In genomic region chr9:8054831-8055230, GRCm38 (mm10) we compare ENCODE assay signal across 27 mouse cellular contexts. TPM values are rescaled to one million over a fixed set of nuclear protein-coding genes. Genes with fewer than 3 reads are reported as not detected.
A peak's percentile ranks its signal among the peaks of the same experiment; 100 is the strongest.
DNase-seq lines count a peak whose midpoint lies in the region; ATAC-seq lines count a peak whose summit lies in the region.
"Had no signal": no experiment of that assay in that cellular context is flagged by ENCODE, and none has a peak within 500 bp of the region (broad histone marks: within the 10 kb centered on the region; RNA-seq: fewer than 3 reads in every experiment).

No protein-coding gene starts in this region.

- H3K9me3 ChIP-seq in megakaryocyte, embryonic 14.5 days = no peaks in the 10 kb centered on the region
- no peaks in the 10 kb centered on the region for H3K9me3 ChIP-seq in intestine, embryonic 16.5 days (ENCODE audit: control insufficient read depth, low read length)
- H3K9me3 ChIP-seq: forebrain, embryonic 13.5 days; heart, embryonic 15.5 days; limb, embryonic 12.5 days; liver, embryonic 13.5 days had no signal

- no peak for ATAC-seq in megakaryocyte, adult 5-6 weeks (ENCODE audit: poor library complexity, severe bottlenecking)
- 0 out of 2 replicates have a peak, but pooled peaks have one; percentile 13 for ATAC-seq in intestine, embryonic 16.5 days
- ATAC-seq in erythroid progenitor cell, adult 5-6 weeks (replicated peaks; ENCODE audit: low FRiP score, poor library complexity, severe bottlenecking) = no peak
- ATAC-seq: CD4-positive, CD25-positive, alpha-beta regulatory T cell, adult 4 months; forebrain, embryonic 13.5 days; hindbrain, postnatal 0 days; lung, postnatal 0 days had no signal

- no peak overlapping the region for H3K4me2 ChIP-seq in intestine, embryonic 16.5 days (ENCODE audit: low read depth, low read length)
- H3K4me2 ChIP-seq: forebrain, embryonic 13.5 days; heart, embryonic 15.5 days; limb, embryonic 12.5 days; liver, embryonic 13.5 days had no signal

- no peaks in the 10 kb centered on the region for H3K36me3 ChIP-seq in megakaryocyte, embryonic 14.5 days (replicated peaks; ENCODE audit: low read length)
- H3K36me3 ChIP-seq in intestine, embryonic 16.5 days (ENCODE audit: control insufficient read depth, insufficient read depth, low read length) = no peaks in the 10 kb centered on the region
- H3K36me3 ChIP-seq: heart, embryonic 15.5 days; limb, embryonic 12.5 days; liver, embryonic 13.5 days had no signal

- WGBS in intestine, embryonic 16.5 days = 27% methylated on average over 1 of the region's 1 CpGs

- no peaks in the 10 kb centered on the region for H3K27me3 ChIP-seq in megakaryocyte, embryonic 14.5 days (replicated peaks)
- H3K27me3 ChIP-seq in intestine, embryonic 16.5 days (replicated peaks; ENCODE audit: control insufficient read depth, insufficient read depth, low read length) = no peaks in the 10 kb centered on the region
- H3K27me3 ChIP-seq: forebrain, embryonic 13.5 days; heart, embryonic 15.5 days; limb, embryonic 12.5 days; liver, embryonic 13.5 days had no signal

- peak overlapping the region; percentile 28 for H3K4me3 ChIP-seq in megakaryocyte, embryonic 14.5 days (replicated peaks)
- H3K4me3 ChIP-seq in intestine, embryonic 16.5 days (ENCODE audit: low read length) = no peak overlapping the region
- H3K4me3 ChIP-seq: forebrain, embryonic 13.5 days; heart, embryonic 15.5 days; limb, embryonic 12.5 days; liver, embryonic 13.5 days; myocyte had no signal

- H3K9ac ChIP-seq in intestine, embryonic 16.5 days (ENCODE audit: low read depth, low read length) = no peak overlapping the region
- H3K9ac ChIP-seq: forebrain, embryonic 13.5 days; heart, embryonic 15.5 days; limb, embryonic 12.5 days; liver, embryonic 13.5 days had no signal

- no peak overlapping the region for H3K27ac ChIP-seq in intestine, embryonic 16.5 days (ENCODE audit: low read length)
- H3K27ac ChIP-seq: forebrain, embryonic 13.5 days; heart, embryonic 15.5 days; hindbrain, postnatal 0 days; limb, embryonic 12.5 days; liver, embryonic 13.5 days had no signal

- DNase-seq in embryo, embryonic 11 days = peak; percentile 12
- DNase-seq in embryo, embryonic 10.5 days (ENCODE audit: low spot score) = no peak
- DNase-seq in cerebellum, adult 18-20 months = no peak
- DNase-seq in layer of hippocampus, adult 9-10 months (ENCODE audit: low spot score) = no peak
- DNase-seq: adrenal gland, adult 2 months; cerebellum, adult 9-11 months; gastrocnemius, postnatal 14 days; heart, postnatal 4 days; kidney, adult 8-10 months; kidney, postnatal 4 days; liver, embryonic 13.5 days; midbrain, embryonic 14.5 days; spleen, adult 18-20 months; thymus, adult 2 months had no signal

- peaks cover 4% of the 10 kb centered on the region; the same call in 1 of the 2 replicates for H3K4me1 ChIP-seq in megakaryocyte, embryonic 14.5 days
- no peaks in the 10 kb centered on the region for H3K4me1 ChIP-seq in intestine, embryonic 16.5 days (ENCODE audit: control insufficient read depth, insufficient read depth, low read length)
- H3K4me1 ChIP-seq: forebrain, embryonic 13.5 days; heart, embryonic 15.5 days; limb, embryonic 12.5 days; liver, embryonic 13.5 days had no signal

RNA-seq across cellular contexts. Expression of gene Cfap300, which starts 12.2 kb away (rescaled TPM):
- not detected in 2 replicates for polyA plus RNA-seq in megakaryocyte, embryonic 14.5 days (2012; ENCODE audit: insufficient read depth, low replicate concordance)
- total RNA-seq in megakaryocyte, adult 5-6 weeks (2015) = not detected in 2 replicates
- not detected in 2 replicates for total RNA-seq in megakaryocyte, adult 5-6 weeks (2017)
- 7.4 and 7.7 TPM in 2 replicates for polyA plus RNA-seq in intestine, embryonic 16.5 days (2015; fragmentation: Nextera tagmentation; extraction: Ambion mirVana)
- not detected in 2 replicates for total RNA-seq in erythroid progenitor cell, adult 5-6 weeks (2015; ENCODE audit: low replicate concordance)
- not detected in 2 replicates for total RNA-seq in erythroid progenitor cell, adult 5-6 weeks (2017; ENCODE audit: low replicate concordance)
- total RNA-seq: MEL had no signal

RNA-seq across cellular contexts. Expression of gene Yap1, which starts 50.4 kb away (rescaled TPM):
- polyA plus RNA-seq in megakaryocyte, embryonic 14.5 days (2012; ENCODE audit: insufficient read depth, low replicate concordance) = 0.01 and 3.0 TPM in 2 replicates
- total RNA-seq in megakaryocyte, adult 5-6 weeks (2015) = not detected in 2 replicates
- total RNA-seq in megakaryocyte, adult 5-6 weeks (2017) = 0.04 TPM in 1 of 2 replicates, not detected in the other
- polyA plus RNA-seq in intestine, embryonic 16.5 days (2015; fragmentation: Nextera tagmentation; extraction: Ambion mirVana) = 13.2 and 18.3 TPM in 2 replicates
- total RNA-seq in erythroid progenitor cell, adult 5-6 weeks (2015; ENCODE audit: low replicate concordance) = 2.5 TPM in 1 of 2 replicates, not detected in the other
- not detected in 2 replicates for total RNA-seq in erythroid progenitor cell, adult 5-6 weeks (2017; ENCODE audit: low replicate concordance)
- total RNA-seq: megakaryocyte progenitor cell, adult 5-6 weeks; MEL had no signal
- polyA plus RNA-seq: CD4-positive, CD25-positive, alpha-beta regulatory T cell, adult 4 months had no signal
